Mouse (Mus musculus) midbrain, embryonic 11.5 days (tissue): Measurements from ENCODE around the gene Rd3l. TPM values are rescaled to one million over a fixed set of nuclear protein-coding genes. Genes with fewer than 3 reads are reported as not detected.
"Not testable (repeated sequence)": the region's sequence is repeated elsewhere in the genome, so short reads cannot be mapped to it uniquely, and the experiment has no call there.

ENCODE experiments used
- ATAC-seq: fragments of 200-750 bp; cut with Nextera tagmentation; 2 replicates; pipeline ENCODE4 v1.8.0; 2017; ENCODE audit warnings: moderate TSS enrichment, moderate library complexity; ENCODE audit not compliant: low FRiP score
- DNase-seq: peaks from one replicate; pipeline ENCODE4 v3.0.0; 2015; ENCODE audit warnings: low spot score; ENCODE audit errors: missing footprints
- H3K27ac ChIP-seq: fragments of 300-500 bp; sonication (generic); 2 replicates; pipeline ENCODE4 v1.5.1; 2014; ENCODE audit warnings: low read depth, low read length
- H3K27me3 ChIP-seq: fragments of 300-500 bp; sonication (generic); 2 replicates; pipeline ENCODE4 v1.6.1; 2014; ENCODE audit warnings: mild to moderate bottlenecking, low read length, moderate library complexity, mixed read lengths; ENCODE audit not compliant: control insufficient read depth, insufficient read depth
- H3K36me3 ChIP-seq: fragments of 300-500 bp; sonication (generic); 2 replicates; pipeline ENCODE4 v1.6.1; 2014; ENCODE audit warnings: mild to moderate bottlenecking, low read length, moderate library complexity, mixed read lengths; ENCODE audit not compliant: control insufficient read depth, insufficient read depth
- H3K4me1 ChIP-seq: fragments of 300-500 bp; sonication (generic); 2 replicates; pipeline ENCODE4 v1.6.1; 2014; ENCODE audit warnings: low read length; ENCODE audit not compliant: control insufficient read depth, insufficient read depth
- H3K4me2 ChIP-seq: fragments of 300-500 bp; sonication (generic); 2 replicates; pipeline ENCODE4 v1.6.1; 2014; ENCODE audit warnings: mild to moderate bottlenecking, moderate library complexity
- H3K4me3 ChIP-seq: fragments of 300-500 bp; sonication (generic); 2 replicates; pipeline ENCODE4 v1.5.1; 2014; ENCODE audit warnings: low read depth, low read length
- H3K9ac ChIP-seq: fragments of 300-500 bp; sonication (generic); 2 replicates; pipeline ENCODE4 v1.6.1; 2014; ENCODE audit warnings: low read length
- H3K9me3 ChIP-seq: fragments of 300-500 bp; sonication (generic); 2 replicates; pipeline ENCODE4 v1.6.1; 2016; ENCODE audit warnings: low read length; ENCODE audit not compliant: control insufficient read depth
- WGBS: fragments of 180-500 bp; shearing (Covaris S2); extraction: QIAGEN DNeasy Blood & Tissue Kit; methylation state at CpG from one replicate; pipeline ENCODE4 v1.1.7; 2014; 5-methylcytosine and 5-hydroxymethylcytosine counted together
- polyA plus RNA-seq: library from polyadenylated mRNA; unstranded; fragments of >200 nt; fragmentation: Nextera tagmentation; extraction: Ambion mirVana; gene quantifications from 2 replicates; pipeline ENCODE4 v1.2.1, GENCODE M21; 2014

Gene Rd3l
- polyA plus RNA-seq, 1 experiment from 2014 or later: not detected

GRCm38 (mm10) chr12:111951701-111952100 lies 29.4 kb downstream of the Rd3l start:
- H3K9ac ChIP-seq: no peak overlapping the region
- H3K4me1 ChIP-seq: no peaks in the 10 kb centered on the region
- H3K9me3 ChIP-seq: no peaks in the 10 kb centered on the region
- 65% methylated on average over 5 of the region's 5 CpGs for WGBS
- ATAC-seq (no peak), DNase-seq (peak; percentile 54)
- no peak overlapping the region for H3K4me2 ChIP-seq
- no peak overlapping the region for H3K4me3 ChIP-seq
- H3K27me3 ChIP-seq: no peaks in the 10 kb centered on the region
- no peaks in the 10 kb centered on the region for H3K36me3 ChIP-seq
- H3K27ac ChIP-seq: no peak overlapping the region

- Histone ChIP-seq H3K9ac (no peak overlapping the region), H3K9me3 (no peaks in the 10 kb centered on the region), H3K27me3 (no peaks in the 10 kb centered on the region), H3K27ac (no peak overlapping the region), H3K36me3 (no peaks in the 10 kb centered on the region), H3K4me3 (no peak overlapping the region), H3K4me2 (no peak overlapping the region), H3K4me1 (no peaks in the 10 kb centered on the region)
- DNase-seq (no peak), ATAC-seq (no peak)
- 82% methylated on average over 5 of the region's 5 CpGs for WGBS
These were observed 30.6 kb downstream of the Rd3l start for GRCm38 (mm10) chr12:111950486-111950885.

GRCm38 (mm10) chr12:111946716-111947115 lies 34.4 kb downstream of the Rd3l start:
- no peak for DNase-seq
- peaks cover 3% of the 10 kb centered on the region; the same call in 1 of the 2 replicates for H3K4me1 ChIP-seq

GRCm38 (mm10) chr12:111945765-111946655 lies 35.1 kb downstream of the Rd3l start:
- not testable (repeated sequence) for H3K9me3 ChIP-seq, H3K4me2 ChIP-seq, H3K9ac ChIP-seq, H3K27me3 ChIP-seq, H3K27ac ChIP-seq, H3K4me3 ChIP-seq, H3K4me1 ChIP-seq, H3K36me3 ChIP-seq
- WGBS: 77% methylated on average over 9 of the region's 15 CpGs
- peak; percentile 52; the same call in 1 of the 2 replicates for ATAC-seq
- peak; percentile 53 for DNase-seq

More at GRCm38 (mm10) chr12:111946716-111947115, 34.4 kb downstream of the Rd3l start:
- ATAC-seq: no peak
- no peak overlapping the region for H3K9ac ChIP-seq
- no peak overlapping the region for H3K27ac ChIP-seq
- no peak overlapping the region for H3K4me3 ChIP-seq
- H3K9me3 ChIP-seq: no peaks in the 10 kb centered on the region
- H3K4me2 ChIP-seq: no peak overlapping the region
- no peaks in the 10 kb centered on the region for H3K36me3 ChIP-seq
- no peaks in the 10 kb centered on the region for H3K27me3 ChIP-seq
- WGBS: 55% methylated on average over 2 of the region's 2 CpGs

- no peaks in the 10 kb centered on the region for H3K9me3 ChIP-seq
- H3K4me1 ChIP-seq: peaks cover 3% of the 10 kb centered on the region; the same call in 1 of the 2 replicates
- ATAC-seq: no peak
- 68% methylated on average over 8 of the region's 8 CpGs for WGBS
- no peak overlapping the region for H3K4me3 ChIP-seq
- H3K27ac ChIP-seq: no peak overlapping the region
- H3K9ac ChIP-seq: no peak overlapping the region
- H3K36me3 ChIP-seq: no peaks in the 10 kb centered on the region
- no peak overlapping the region for H3K4me2 ChIP-seq
- DNase-seq: peak; percentile 77
- no peaks in the 10 kb centered on the region for H3K27me3 ChIP-seq
These were observed 36.0 kb downstream of the Rd3l start for GRCm38 (mm10) chr12:111945115-111945514.

DNA sequence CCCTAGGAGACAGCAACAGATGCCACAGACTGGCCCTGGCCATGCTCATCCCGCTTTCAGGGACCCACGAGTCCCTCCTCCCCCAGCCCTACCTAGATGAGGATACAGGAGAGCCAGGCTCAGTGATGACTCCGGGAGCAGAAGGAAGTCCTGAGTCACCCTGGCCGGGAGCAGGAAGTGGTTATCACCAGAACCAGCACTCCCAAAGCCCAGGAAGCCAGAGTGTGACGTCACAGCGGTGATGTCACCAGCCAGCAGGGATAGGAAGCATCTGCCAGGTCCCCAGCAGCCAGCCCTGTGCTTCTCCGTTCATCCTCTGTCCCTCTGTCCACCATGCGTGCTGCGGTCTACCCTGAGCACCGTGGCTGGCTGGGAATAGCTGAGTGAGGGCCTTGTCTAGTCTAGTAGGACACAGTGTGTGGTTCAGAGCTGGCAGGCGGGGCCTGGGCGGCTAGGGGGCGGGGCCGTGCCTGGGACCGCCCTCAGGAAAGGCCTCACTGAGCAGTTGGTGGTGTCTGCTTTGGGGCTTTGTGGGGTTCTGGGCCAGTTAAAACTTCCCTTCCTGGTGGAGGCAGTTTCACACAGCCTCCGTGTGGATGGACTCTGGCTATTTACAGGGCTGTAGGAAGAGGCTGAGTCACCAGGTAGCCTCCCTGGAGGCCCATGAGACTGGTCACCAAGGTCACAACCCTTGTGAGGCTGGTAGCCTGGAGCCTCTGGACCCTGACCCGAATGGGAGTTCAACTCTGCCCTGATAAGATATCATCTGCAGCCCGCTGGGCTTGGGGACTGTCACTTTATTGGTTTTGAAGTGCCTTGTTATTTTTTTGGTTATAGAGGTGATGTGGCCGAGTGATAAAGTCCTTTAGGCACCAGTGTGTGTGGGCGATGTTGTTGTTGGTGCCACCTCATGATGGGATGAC lies 36.8 kb downstream of the Rd3l start:
- not testable (repeated sequence) for H3K4me3 ChIP-seq

GRCm38 (mm10) chr12:111943421-111944064 lies 37.6 kb downstream of the Rd3l start:
- no peaks in the 10 kb centered on the region for H3K9me3 ChIP-seq
- no peaks in the 10 kb centered on the region for H3K27me3 ChIP-seq
- H3K4me3 ChIP-seq: no peak overlapping the region
- no peak overlapping the region for H3K4me2 ChIP-seq
- H3K9ac ChIP-seq: 0 out of 2 replicates have a peak overlapping the region, but pooled peaks have one; percentile 2
- 66% methylated on average over 10 of the region's 10 CpGs for WGBS
- no peak overlapping the region for H3K27ac ChIP-seq
- ATAC-seq (no peak), DNase-seq (peak; percentile 76)
- H3K36me3 ChIP-seq: no peaks in the 10 kb centered on the region
- peaks cover 3% of the 10 kb centered on the region; the same call in 1 of the 2 replicates for H3K4me1 ChIP-seq

More for the DNA sequence above, 36.8 kb downstream of the Rd3l start:
- not testable (repeated sequence) for H3K27me3 ChIP-seq, H3K4me2 ChIP-seq, H3K4me1 ChIP-seq, H3K9ac ChIP-seq, H3K36me3 ChIP-seq, H3K9me3 ChIP-seq
- WGBS: 71% methylated on average over 13 of the region's 20 CpGs
- DNase-seq: peak; percentile 75
- ATAC-seq: peak; percentile 52; the same call in 1 of the 2 replicates
- 0 out of 2 replicates have a peak overlapping the region, but pooled peaks have one; percentile 42 for H3K27ac ChIP-seq

- no peak for ATAC-seq
- WGBS: 71% methylated on average over 1 of the region's 1 CpGs
These were observed 42.4 kb downstream of the Rd3l start for GRCm38 (mm10) chr12:111938623-111939177.

More at GRCm38 (mm10) chr12:111938623-111939177, 42.4 kb downstream of the Rd3l start:
- H3K36me3 ChIP-seq: no peaks in the 10 kb centered on the region
- no peak overlapping the region for H3K4me3 ChIP-seq
- H3K27ac ChIP-seq: no peak overlapping the region
- H3K9ac ChIP-seq: no peak overlapping the region
- H3K27me3 ChIP-seq: no peaks in the 10 kb centered on the region
- H3K4me2 ChIP-seq: no peak overlapping the region
- peaks cover 3% of the 10 kb centered on the region; the same call in 1 of the 2 replicates for H3K4me1 ChIP-seq
- no peaks in the 10 kb centered on the region for H3K9me3 ChIP-seq
- DNase-seq: peak; percentile 66
